Mouse (Mus musculus) megakaryocyte-erythroid progenitor cell, adult 5 weeks (primary cell): ENCODE measurements around the gene Mgat3. TPM values are rescaled to one million over a fixed set of nuclear protein-coding genes. Genes with fewer than 3 reads are reported as not detected.

ENCODE experiments used
- polyA plus RNA-seq: library from polyadenylated mRNA; stranded (reverse); fragments of >175 nt; gene quantifications from 2 replicates; pipeline ENCODE4 v1.2.3, GENCODE M21; 2012

Mgat3 gene
- polyA plus RNA-seq: not detected in 2 replicates

GRCm38 (mm10) chr15:80173001-80173771 is at the start of gene Mgat3:
TSS of gene Mgat3 (plus strand) at chr15:80173721.

GRCm38 (mm10) chr15:80132993-80133586 is 40.4 kb upstream of the Mgat3 start, which contains the start of gene Tab1:
TSS of gene Tab1 (plus strand) at chr15:80133127.

GRCm38 (mm10) chr15:80233733-80234509 is 60.4 kb downstream of the Mgat3 start, which contains the start of gene Mief1:
TSS of gene Mief1 (plus strand) at chr15:80234018.

GRCm38 (mm10) chr15:80235535-80235934 is 62.0 kb downstream of the Mgat3 start, which contains the start of gene AC140267.1:
TSS of gene AC140267.1 (plus strand) at chr15:80235835.

GRCm38 (mm10) chr15:80254847-80255645 is 81.5 kb downstream of the Mgat3 start, which contains the start of gene Atf4:
TSS of gene Atf4 (plus strand) at chr15:80255184.

GRCm38 (mm10) chr15:80263610-80264575 is 90.4 kb downstream of the Mgat3 start, which contains the start of gene Rps19bp1:
TSS of gene Rps19bp1 (minus strand) at chr15:80264315.

Other genes starting within 250 kb of the Mgat3 start
- 12.5 and 16.8 TPM in 2 replicates for gene Cbx7, start 202.6 kb upstream of the Mgat3 start, polyA plus RNA-seq
- 4.8 and 5.2 TPM in 2 replicates for gene Pdgfb, start 158.7 kb upstream of the Mgat3 start, polyA plus RNA-seq
- 5.2 and 7.4 TPM in 2 replicates for gene Syngr1, start 82.4 kb upstream of the Mgat3 start, polyA plus RNA-seq
- gene Rpl3, start 81.9 kb upstream of the Mgat3 start, polyA plus RNA-seq: 372 and 410 TPM in 2 replicates
- 14.6 and 16.3 TPM in 2 replicates for gene Tab1, start 40.6 kb upstream of the Mgat3 start, polyA plus RNA-seq
- gene Mief1, start 60.3 kb downstream of the Mgat3 start, polyA plus RNA-seq: 12.9 and 14.9 TPM in 2 replicates
- not detected in 2 replicates for gene AC140267.1, start 62.1 kb downstream of the Mgat3 start, polyA plus RNA-seq
- gene Atf4, start 81.5 kb downstream of the Mgat3 start, polyA plus RNA-seq: 643 and 648 TPM in 2 replicates
- gene Rps19bp1, start 90.6 kb downstream of the Mgat3 start, polyA plus RNA-seq: 77.1 TPM in 2 replicates
- 0.05 and 0.27 TPM in 2 replicates for gene Cacna1i, start 113.5 kb downstream of the Mgat3 start, polyA plus RNA-seq